Mouse (Mus musculus) urinary bladder, postnatal 36 days (tissue): ENCODE results near the gene Pex14.

ENCODE experiments used
- DNase-seq, 2 experiments: peaks; one replicate each; pipeline ENCODE4 v3.0.0; 2022; ENCODE audit warnings: low spot score in 2 of 2, mixed read lengths in 1 of 2

The Pex14 gene

GRCm38 (mm10) chr4:148952328-148953222 lies 147.1 kb downstream of the Pex14 start:
- no peak for DNase-seq

DNA sequence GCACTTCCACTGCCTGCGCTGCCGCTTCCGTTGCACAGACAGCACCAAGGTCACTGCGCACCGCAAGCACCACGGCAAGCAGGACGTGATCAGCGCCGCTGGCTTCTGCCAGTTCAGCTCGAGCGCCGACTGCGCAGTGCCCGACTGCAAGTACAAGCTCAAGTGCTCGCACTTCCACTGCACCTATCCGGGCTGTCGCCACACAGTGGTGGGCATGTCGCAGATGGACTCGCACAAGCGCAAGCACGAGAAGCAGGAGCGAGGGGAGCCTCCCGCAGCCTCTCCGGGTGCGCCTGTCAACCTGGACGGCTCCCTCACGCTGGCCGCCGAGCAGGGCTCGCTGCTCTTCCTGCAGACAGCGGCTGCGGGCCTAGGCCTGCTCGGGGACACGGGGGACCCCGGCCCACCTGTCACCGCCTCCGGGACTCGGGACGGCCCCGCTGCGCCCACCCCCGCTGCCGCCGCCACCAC lies 147.8 kb downstream of the Pex14 start:
- no peak for DNase-seq

GRCm38 (mm10) chr4:148950932-148951650 lies 148.6 kb downstream of the Pex14 start:
- no peak for DNase-seq

- no peak for DNase-seq
Observed at GRCm38 (mm10) chr4:148950487-148950886, 149.2 kb downstream of the Pex14 start.

DNA sequence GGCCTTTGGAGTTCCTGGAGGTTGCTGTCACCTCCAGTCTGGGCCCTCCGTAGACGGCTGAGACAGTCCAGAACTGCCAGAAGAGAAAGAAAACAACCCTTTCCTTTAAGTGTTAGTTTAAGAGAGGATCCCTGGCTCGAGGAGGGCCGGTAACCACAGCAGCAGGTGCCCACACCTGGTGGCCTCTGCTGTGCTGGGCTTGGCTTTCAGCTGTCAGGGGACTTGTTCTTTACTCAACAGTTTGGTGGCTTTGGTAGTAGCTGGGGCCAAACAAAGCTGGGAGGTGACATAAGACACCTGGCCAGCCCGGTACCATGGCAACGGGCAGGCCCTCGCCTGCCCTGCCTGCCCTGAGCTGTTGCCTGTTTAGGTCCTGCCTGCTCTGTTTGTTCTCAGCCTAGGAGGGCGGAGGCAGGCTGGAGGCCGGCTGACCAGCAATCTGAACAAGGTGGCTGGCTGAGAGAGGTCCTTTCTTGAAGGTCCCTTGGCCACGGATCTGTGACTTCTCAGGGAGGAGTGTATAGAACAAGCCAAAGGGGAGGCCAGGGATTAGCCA lies 151.8 kb downstream of the Pex14 start:
- DNase-seq = peak; percentile 77 to 78

DNA sequence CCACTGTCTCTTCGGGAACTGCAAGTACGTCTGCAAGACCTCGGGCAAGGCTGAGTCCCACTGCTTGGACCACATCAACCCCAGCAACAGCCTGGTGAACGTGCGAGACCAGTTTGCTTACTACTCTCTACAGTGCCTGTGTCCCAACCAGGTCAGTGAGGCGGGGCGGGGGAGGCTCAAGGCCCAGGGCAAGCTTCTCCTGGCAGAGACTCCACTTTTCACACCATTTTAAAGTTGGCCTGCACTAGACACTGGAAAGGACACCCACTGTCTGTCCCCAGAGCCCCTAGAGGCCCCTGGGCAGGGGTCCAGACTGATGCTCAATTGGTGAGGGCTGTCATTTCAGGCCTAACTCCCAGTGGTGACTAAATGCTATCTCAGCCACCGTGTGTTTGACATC lies 153.6 kb downstream of the Pex14 start:
- no peak for DNase-seq

DNA sequence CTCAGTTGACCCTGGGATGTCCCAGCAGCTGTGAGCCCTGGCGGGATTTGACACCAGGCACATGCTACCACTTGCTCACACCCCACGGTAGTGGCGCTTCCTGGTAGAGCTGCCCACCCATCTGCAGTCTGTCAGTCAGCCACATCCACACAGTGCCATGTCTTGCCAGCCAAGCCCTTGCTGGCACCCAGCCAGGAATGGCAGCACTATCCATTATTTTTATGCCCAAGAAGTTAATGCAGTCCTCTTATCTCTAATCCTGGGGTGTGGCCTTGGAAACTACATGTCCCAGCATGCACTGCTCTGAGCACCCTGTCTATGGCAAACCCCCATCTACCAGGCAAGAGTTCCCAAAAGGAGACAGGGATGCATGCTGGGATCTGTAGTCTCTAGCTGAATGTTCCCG lies 154.2 kb downstream of the Pex14 start:
- peak in 1 of 2 experiments; percentile 32 for DNase-seq

- no peak for DNase-seq
Observed at GRCm38 (mm10) chr4:148943099-148943498, 156.6 kb downstream of the Pex14 start.

DNA sequence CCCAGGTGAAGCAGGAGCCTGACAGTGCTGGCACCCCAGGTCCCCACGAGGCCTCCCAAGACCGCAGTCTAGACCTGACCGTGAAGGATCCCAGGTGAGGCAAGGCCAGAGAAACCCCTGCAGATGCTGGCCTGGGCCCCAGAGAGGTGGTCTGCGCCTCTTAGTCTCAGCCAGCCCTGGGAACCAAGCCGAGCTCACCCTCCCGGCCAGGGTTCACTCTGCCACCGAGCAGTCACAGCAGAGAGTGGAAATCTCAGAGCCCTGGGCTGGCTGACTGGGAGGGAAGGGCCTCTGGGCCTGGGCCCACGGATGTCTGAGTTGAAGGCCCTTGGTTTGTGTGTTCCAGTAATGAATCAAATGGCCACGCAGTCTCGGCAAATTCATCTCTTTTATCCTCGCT lies 158.4 kb downstream of the Pex14 start:
- DNase-seq = no peak

- peak; percentile 70 to 77 for DNase-seq
Observed at GRCm38 (mm10) chr4:148940674-148941211, 158.9 kb downstream of the Pex14 start.

DNA sequence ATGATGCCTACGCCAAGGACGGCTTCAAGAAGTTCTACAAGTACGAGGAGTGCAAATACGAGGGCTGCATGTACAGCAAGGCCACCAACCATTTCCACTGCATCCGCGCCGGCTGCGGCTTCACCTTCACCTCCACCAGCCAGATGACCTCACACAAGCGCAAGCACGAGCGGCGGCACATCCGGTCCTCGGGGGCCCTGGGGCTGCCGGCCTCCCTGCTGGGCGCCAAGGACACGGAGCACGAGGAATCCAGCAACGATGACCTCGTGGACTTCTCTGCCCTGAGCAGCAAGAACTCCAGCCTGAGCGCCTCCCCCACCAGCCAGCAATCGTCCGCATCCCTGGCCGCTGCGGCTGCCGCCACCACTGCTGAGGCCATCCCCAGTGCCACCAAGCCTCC lies 161.1 kb downstream of the Pex14 start:
- no peak for DNase-seq

GRCm38 (mm10) chr4:148936727-148937126 lies 162.9 kb downstream of the Pex14 start:
- peak in 1 of 2 experiments; percentile 57 for DNase-seq

DNA sequence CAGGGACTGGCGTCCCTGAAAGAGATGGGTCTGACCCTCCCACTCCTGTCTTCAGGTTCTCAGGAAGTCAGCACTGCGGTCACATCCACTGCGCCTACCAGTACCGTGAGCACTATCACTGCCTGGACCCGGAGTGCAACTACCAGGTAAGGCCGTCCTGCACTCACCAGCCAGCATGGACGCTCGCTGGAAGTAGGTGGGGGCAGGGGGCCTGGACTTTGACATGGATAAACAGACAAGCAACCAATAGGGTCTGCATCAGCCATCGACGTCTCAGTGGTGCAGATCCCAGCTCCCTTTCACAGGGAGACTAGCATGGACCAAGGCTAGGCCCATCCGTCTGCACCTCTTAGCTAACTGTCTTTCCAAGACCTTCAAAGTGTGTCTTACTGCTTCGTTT lies 163.6 kb downstream of the Pex14 start:
- no peak for DNase-seq

GRCm38 (mm10) chr4:148935211-148935610 lies 164.5 kb downstream of the Pex14 start:
- DNase-seq = peak; percentile 33 to 52

DNA sequence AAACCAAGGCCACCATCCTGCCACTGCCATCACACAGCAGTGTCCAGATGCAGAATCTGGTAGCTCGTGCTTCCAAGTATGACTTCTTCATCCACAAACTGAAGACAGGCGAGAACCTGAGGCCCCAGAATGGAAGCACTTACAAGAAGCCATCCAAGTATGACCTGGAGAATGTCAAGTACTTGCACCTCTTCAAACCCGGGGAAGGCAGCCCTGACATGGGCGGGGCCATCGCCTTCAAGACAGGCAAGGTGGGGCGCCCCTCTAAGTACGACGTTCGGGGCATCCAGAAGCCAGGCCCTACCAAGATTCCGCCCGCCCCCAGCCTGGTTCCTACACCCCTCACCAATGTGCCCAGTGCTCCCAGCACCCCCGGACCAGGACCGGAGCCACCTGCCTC lies 166.6 kb downstream of the Pex14 start:
- no peak for DNase-seq

DNA sequence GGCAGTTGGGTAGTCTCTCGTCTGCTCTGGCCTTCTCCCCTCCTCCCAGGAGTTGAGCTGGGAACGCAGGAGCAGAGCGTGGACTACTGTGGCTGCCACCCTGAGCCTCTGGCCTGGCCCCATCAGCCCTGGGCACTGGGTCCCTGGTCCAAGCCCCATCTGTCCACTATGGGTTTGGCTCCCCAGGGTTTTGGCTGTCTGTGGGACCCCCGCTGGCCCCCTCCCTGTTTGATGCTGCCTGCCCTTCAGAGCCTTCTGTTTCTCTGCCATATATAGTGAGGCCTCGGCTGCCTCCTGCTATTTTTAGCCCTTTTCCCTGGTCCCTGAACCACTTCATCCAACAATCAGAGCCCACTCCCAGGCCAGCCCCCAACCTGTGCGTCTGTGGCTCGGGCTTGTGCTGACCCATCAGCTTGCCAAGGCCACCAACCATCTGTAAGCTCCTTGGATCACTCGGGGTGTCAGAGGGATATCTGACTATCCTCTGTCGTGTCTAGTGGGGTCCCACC lies 168.9 kb downstream of the Pex14 start:
- DNase-seq = no peak

- DNase-seq = no peak
Observed at GRCm38 (mm10) chr4:148928876-148929275, 170.8 kb downstream of the Pex14 start.

GRCm38 (mm10) chr4:148928316-148928715 lies 171.4 kb downstream of the Pex14 start:
- DNase-seq = no peak

GRCm38 (mm10) chr4:148926459-148926858 lies 173.2 kb downstream of the Pex14 start:
- no peak for DNase-seq

GRCm38 (mm10) chr4:148925589-148926359 lies 173.9 kb downstream of the Pex14 start:
- DNase-seq = no peak

DNA sequence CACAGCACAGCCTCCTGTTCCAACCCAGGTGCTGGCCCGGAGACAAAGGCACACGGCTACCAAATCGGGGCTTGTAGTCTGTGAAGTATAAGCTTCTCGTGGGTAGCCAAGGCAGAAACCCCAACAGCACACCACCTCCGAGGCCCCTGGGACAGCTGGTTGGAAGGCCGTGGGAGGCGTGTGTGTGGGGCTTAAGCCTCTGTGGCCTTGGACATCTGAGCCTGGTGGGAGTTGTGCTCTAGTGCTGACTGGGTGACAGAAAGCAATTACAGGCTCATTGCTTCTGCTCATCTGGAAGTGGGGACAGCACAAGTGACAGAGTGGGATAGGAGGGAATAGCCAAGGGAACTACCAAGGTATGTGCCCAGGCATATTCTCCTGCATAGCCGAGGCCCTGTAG lies 175.7 kb downstream of the Pex14 start:
- DNase-seq = no peak
